Mouse (Mus musculus) myocyte (in vitro differentiated cells): Measurements from ENCODE around the gene Dlgap3. TPM values are rescaled to one million over a fixed set of nuclear protein-coding genes. Genes with fewer than 3 reads are reported as not detected.

Experiments used
- H3K27me3 ChIP-seq: one replicate; pipeline ENCODE4 v1.6.1; 2011; ENCODE audit not compliant: control insufficient read depth, insufficient read depth, insufficient read length
- H3K36me3 ChIP-seq: one replicate; pipeline ENCODE4 v1.6.1; 2011; ENCODE audit not compliant: control insufficient read depth, insufficient read depth
- H3K4me2 ChIP-seq: one replicate; pipeline ENCODE4 v1.6.1; 2011; ENCODE audit warnings: low read depth, control low read depth
- H3K4me3 ChIP-seq: one replicate; pipeline ENCODE4 v1.5.1; 2011; ENCODE audit warnings: mild to moderate bottlenecking, control low read depth, moderate library complexity
- H3K79me2 ChIP-seq: one replicate; pipeline ENCODE4 v1.6.1; 2011; ENCODE audit not compliant: control insufficient read depth, insufficient read depth
- H3ac ChIP-seq: one replicate; pipeline ENCODE4 v1.6.1; 2011; ENCODE audit not compliant: control insufficient read depth, insufficient read length
- CEBPB ChIP-seq: IDR thresholded peaks from 2 replicates; pipeline ENCODE4 v1.6.1; 2011; ENCODE audit warnings: mild to moderate bottlenecking, moderate library complexity; ENCODE audit not compliant: poor library complexity, insufficient read depth, severe bottlenecking
- E2F4 ChIP-seq: IDR thresholded peaks from one replicate; pipeline ENCODE4 v1.6.1; 2011; ENCODE audit warnings: mild to moderate bottlenecking, control low read depth, moderate library complexity; ENCODE audit not compliant: insufficient read depth
- MAX ChIP-seq: IDR thresholded peaks from one replicate; pipeline ENCODE4 v1.6.1; 2011; ENCODE audit warnings: low read depth, mild to moderate bottlenecking, control low read depth
- MYOD1 ChIP-seq, 3 experiments: IDR thresholded peaks; one replicate each; pipeline ENCODE4 v1.6.1; 2011; ENCODE audit warnings: control low read depth in 2 of 3, low read depth in 2 of 3, mild to moderate bottlenecking in 2 of 3, moderate library complexity in 1 of 3; ENCODE audit not compliant: insufficient read length in 2 of 3, control insufficient read depth in 1 of 3
- MYOG ChIP-seq, 3 experiments: IDR thresholded peaks; one replicate each; pipeline ENCODE4 v1.6.1; 2011; ENCODE audit warnings: control low read depth in 2 of 3, low read depth in 2 of 3, mild to moderate bottlenecking in 2 of 3; ENCODE audit not compliant: insufficient read length in 2 of 3, control insufficient read depth in 1 of 3, insufficient read depth in 1 of 3
- POLR2A ChIP-seq: IDR thresholded peaks from one replicate; pipeline ENCODE4 v1.6.1; 2011; ENCODE audit warnings: low read depth, mild to moderate bottlenecking, control low read depth, moderate library complexity; ENCODE audit not compliant: insufficient read length
- POLR2AphosphoS2 ChIP-seq: IDR thresholded peaks from one replicate; pipeline ENCODE4 v1.6.1; 2011; ENCODE audit warnings: low read depth, control low read depth; ENCODE audit not compliant: insufficient read length
- REST ChIP-seq: IDR thresholded peaks from one replicate; pipeline ENCODE4 v1.6.1; 2011; ENCODE audit warnings: mild to moderate bottlenecking, control low read depth, moderate library complexity; ENCODE audit not compliant: insufficient read depth, insufficient read length
- SRF ChIP-seq: IDR thresholded peaks from one replicate; pipeline ENCODE4 v1.6.1; 2011; ENCODE audit warnings: low read depth; ENCODE audit not compliant: control insufficient read depth, insufficient read length
- TCF12 ChIP-seq: IDR thresholded peaks from one replicate; pipeline ENCODE4 v1.6.1; 2011; ENCODE audit warnings: mild to moderate bottlenecking, control low read depth; ENCODE audit not compliant: poor library complexity, insufficient read depth, severe bottlenecking
- TCF3 ChIP-seq: IDR thresholded peaks from one replicate; pipeline ENCODE4 v1.6.1; 2011; ENCODE audit warnings: low read depth, control low read depth; ENCODE audit not compliant: insufficient read length
- USF1 ChIP-seq: IDR thresholded peaks from one replicate; pipeline ENCODE4 v1.6.1; 2011; ENCODE audit warnings: low read depth, mild to moderate bottlenecking, control low read depth, moderate library complexity
- polyA plus RNA-seq: library from polyadenylated mRNA; unstranded; fragments of >200 nt; fragmentation: generic; extraction: Trizol; gene quantifications from one replicate; pipeline ENCODE4 v1.2.1, GENCODE M21; 2012; ENCODE audit warnings: missing spikeins

The Dlgap3 gene
- polyA plus RNA-seq: not detected

GRCm38 (mm10) chr4:127168914-127169345 lies at the start of gene Dlgap3:
Dlgap3 (plus strand) TSS chr4:127169204.
- no peak within 1 kb of the TSS for H3ac ChIP-seq
- no peaks in the 10 kb centered on the region for H3K36me3 ChIP-seq
- no peak within 1 kb of the TSS for H3K4me2 ChIP-seq
- H3K4me3 ChIP-seq: no peak within 1 kb of the TSS
- H3K27me3 ChIP-seq: peaks cover 21% of the 10 kb centered on the region
- TF ChIP-seq SRF: no peak
- TF ChIP-seq USF1: no peak
- TF ChIP-seq CEBPB: no peak
- no peak for TF ChIP-seq E2F4
- TF ChIP-seq MYOD1 (IDR thresholded peaks at IDR 0.05; ENCODE audit: control insufficient read depth in 1 of 3, insufficient read length in 2 of 3, low read depth in 2 of 3): no peak
- no peaks in the 10 kb centered on the region for H3K79me2 ChIP-seq

GRCm38 (mm10) chr4:127123391-127123790 lies 45.6 kb upstream of the Dlgap3 start, which contains the start of gene Tmem35b:
Tmem35b (plus strand) TSS chr4:127123691.
- H3K4me2 ChIP-seq: no peak within 1 kb of the TSS
- no peaks in the 10 kb centered on the region for H3K27me3 ChIP-seq
- no peak for TF ChIP-seq SRF
- no peak for TF ChIP-seq POLR2A
- TF ChIP-seq POLR2AphosphoS2: no peak
- TF ChIP-seq CEBPB: no peak
- TF ChIP-seq MAX: no peak
- no peak for TF ChIP-seq REST
- no peak for TF ChIP-seq MYOD1 (IDR thresholded peaks at IDR 0.05; ENCODE audit: control insufficient read depth in 1 of 3, insufficient read length in 2 of 3, low read depth in 2 of 3)
- TF ChIP-seq USF1: no peak
- no peak for TF ChIP-seq E2F4
- TF ChIP-seq TCF12: no peak
- TF ChIP-seq TCF3: no peak
- TF ChIP-seq MYOG (IDR thresholded peaks at IDR 0.05; ENCODE audit: control insufficient read depth in 1 of 3, insufficient read depth in 1 of 3, insufficient read length in 2 of 3, low read depth in 2 of 3): no peak
- H3K79me2 ChIP-seq: no peaks in the 10 kb centered on the region
- no peak within 1 kb of the TSS for H3ac ChIP-seq
- no peak within 1 kb of the TSS for H3K4me3 ChIP-seq
- no peaks in the 10 kb centered on the region for H3K36me3 ChIP-seq

DNA sequence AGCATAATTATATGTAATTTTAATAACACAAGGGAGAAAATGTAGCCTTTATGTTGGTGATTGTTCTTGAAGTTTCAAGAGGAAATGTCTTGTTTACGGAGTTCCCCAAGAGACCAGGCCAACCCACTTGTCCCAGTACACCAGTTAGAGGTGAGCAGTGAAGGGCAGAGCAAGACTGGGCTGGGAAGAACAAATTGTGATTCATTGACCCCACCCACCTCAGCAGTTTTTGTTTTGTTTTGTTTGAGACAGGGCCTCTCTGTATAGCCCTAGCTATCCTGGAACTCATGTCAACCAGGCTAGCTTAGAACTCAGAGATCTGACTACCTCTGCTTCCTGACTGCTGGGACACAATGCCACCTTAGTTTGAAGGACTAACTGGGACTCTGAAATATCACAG lies 44.7 kb upstream of the Dlgap3 start:
- no peaks in the 10 kb centered on the region for H3K27me3 ChIP-seq
- H3K79me2 ChIP-seq: no peaks in the 10 kb centered on the region
- H3ac ChIP-seq: no peak overlapping the region
- H3K4me3 ChIP-seq: no peak overlapping the region
- H3K36me3 ChIP-seq: no peaks in the 10 kb centered on the region
- H3K4me2 ChIP-seq: no peak overlapping the region
- no peak for TF ChIP-seq TCF12
- no peak for TF ChIP-seq REST
- no peak for TF ChIP-seq TCF3
- TF ChIP-seq POLR2A: no peak
- TF ChIP-seq POLR2AphosphoS2: no peak
- no peak for TF ChIP-seq MAX
- no peak for TF ChIP-seq CEBPB
- TF ChIP-seq MYOD1 (IDR thresholded peaks at IDR 0.05; ENCODE audit: control insufficient read depth in 1 of 3, insufficient read length in 2 of 3, low read depth in 2 of 3): no peak

GRCm38 (mm10) chr4:127125834-127126463 lies 43.1 kb upstream of the Dlgap3 start:
- Histone ChIP-seq H3K27me3 (no peaks in the 10 kb centered on the region), H3K79me2 (no peaks in the 10 kb centered on the region), H3ac (no peak overlapping the region), H3K4me3 (no peak overlapping the region), H3K36me3 (no peaks in the 10 kb centered on the region), H3K4me2 (no peak overlapping the region)
- TF ChIP-seq TCF12 (no peak), SRF (no peak), MYOD1 (IDR thresholded peaks at IDR 0.05; ENCODE audit: control insufficient read depth in 1 of 3, insufficient read length in 2 of 3, low read depth in 2 of 3) (no peak), REST (no peak), USF1 (no peak), E2F4 (no peak), POLR2AphosphoS2 (no peak), TCF3 (no peak), POLR2A (no peak), MYOG (IDR thresholded peaks at IDR 0.05; ENCODE audit: control insufficient read depth in 1 of 3, insufficient read depth in 1 of 3, insufficient read length in 2 of 3, low read depth in 2 of 3) (no peak), CEBPB (no peak), MAX (no peak)

DNA sequence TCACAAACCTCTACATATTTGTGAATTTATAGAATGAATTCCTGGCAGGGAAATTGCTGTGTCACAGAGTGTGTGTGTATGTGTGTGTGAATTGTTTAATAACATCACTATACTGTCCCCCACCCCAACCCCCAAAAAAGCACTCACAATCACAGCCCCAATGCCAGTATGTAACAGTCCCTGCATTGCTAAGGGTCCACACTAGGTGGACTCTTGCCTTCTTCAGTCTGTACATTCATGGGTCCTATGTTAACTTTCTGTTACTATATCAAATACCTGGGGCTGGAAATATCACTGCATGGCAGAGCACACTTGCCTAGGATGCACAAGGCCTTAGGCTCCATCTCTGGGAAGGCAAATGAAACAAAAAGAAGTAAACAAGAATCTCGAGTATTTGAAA lies 34.3 kb upstream of the Dlgap3 start:
- no peaks in the 10 kb centered on the region for H3K36me3 ChIP-seq
- TF ChIP-seq CEBPB (no peak), REST (no peak), POLR2A (no peak), MYOG (IDR thresholded peaks at IDR 0.05; ENCODE audit: control insufficient read depth in 1 of 3, insufficient read depth in 1 of 3, insufficient read length in 2 of 3, low read depth in 2 of 3) (no peak), SRF (no peak), E2F4 (no peak), USF1 (no peak), MAX (no peak), POLR2AphosphoS2 (no peak), MYOD1 (IDR thresholded peaks at IDR 0.05; ENCODE audit: control insufficient read depth in 1 of 3, insufficient read length in 2 of 3, low read depth in 2 of 3) (no peak), TCF3 (no peak), TCF12 (no peak)
- no peaks in the 10 kb centered on the region for H3K79me2 ChIP-seq
- no peak overlapping the region for H3K4me3 ChIP-seq
- H3ac ChIP-seq: no peak overlapping the region
- no peaks in the 10 kb centered on the region for H3K27me3 ChIP-seq
- no peak overlapping the region for H3K4me2 ChIP-seq
